Mouse (Mus musculus) stomach, postnatal 0 days (tissue): ENCODE data around the gene Ssbp4. TPM values are rescaled to one million over a fixed set of nuclear protein-coding genes. Genes with fewer than 3 reads are reported as not detected.
A peak's percentile ranks its signal among the peaks of the same experiment; 100 is the strongest.

Experiments used
- ATAC-seq: fragments of 200-750 bp; cut with Nextera tagmentation; 2 replicates; pipeline ENCODE4 v1.8.0; 2017; ENCODE audit not compliant: low FRiP score, low TSS enrichment
- DNase-seq: peaks from one replicate; pipeline ENCODE4 v3.0.0-alpha.2; 2016; ENCODE audit warnings: low spot score
- H3K27ac ChIP-seq: fragments of 300-500 bp; sonication (generic); replicated peaks from 2 replicates; pipeline ENCODE4 v1.5.1; 2014; ENCODE audit warnings: mild to moderate bottlenecking, control low read depth
- H3K27me3 ChIP-seq: fragments of 300-500 bp; sonication (generic); 2 replicates; pipeline ENCODE4 v1.6.1; 2014; ENCODE audit warnings: low read length; ENCODE audit not compliant: control insufficient read depth, insufficient read depth
- H3K36me3 ChIP-seq: fragments of 300-500 bp; sonication (generic); 2 replicates; pipeline ENCODE4 v1.6.1; 2014; ENCODE audit warnings: low read length, mixed read lengths; ENCODE audit not compliant: control insufficient read depth, insufficient read depth
- H3K4me1 ChIP-seq: fragments of 300-500 bp; sonication (generic); replicated peaks from 2 replicates; pipeline ENCODE4 v1.6.1; 2014; ENCODE audit warnings: antibody characterized with exemption; ENCODE audit not compliant: control insufficient read depth, insufficient read depth
- H3K4me2 ChIP-seq: fragments of 300-500 bp; sonication (generic); replicated peaks from 2 replicates; pipeline ENCODE4 v1.6.1; 2014; ENCODE audit warnings: low read depth, mild to moderate bottlenecking, control low read depth, moderate library complexity
- H3K4me3 ChIP-seq: fragments of 300-500 bp; sonication (generic); 2 replicates; pipeline ENCODE4 v1.5.1; 2014; ENCODE audit warnings: low read depth, low read length, control low read depth
- H3K9ac ChIP-seq: fragments of 300-500 bp; sonication (generic); 2 replicates; pipeline ENCODE4 v1.6.1; 2014; ENCODE audit warnings: mild to moderate bottlenecking, low read length, control low read depth, mixed read lengths
- H3K9me3 ChIP-seq: fragments of 300-500 bp; sonication (generic); 2 replicates; pipeline ENCODE4 v1.6.1; 2016; ENCODE audit warnings: low read length; ENCODE audit not compliant: control insufficient read depth
- CTCF ChIP-seq: IDR thresholded peaks from 2 replicates; pipeline ENCODE4 v1.5.1; 2016; ENCODE audit warnings: antibody characterized with exemption, low read depth, mild to moderate bottlenecking, moderate library complexity
- EP300 ChIP-seq: optimal IDR thresholded peaks from 2 replicates; pipeline ENCODE3; 2016; ENCODE audit warnings: antibody characterized with exemption
- WGBS: fragments of 180-500 bp; shearing (Covaris S2); extraction: QIAGEN DNeasy Blood & Tissue Kit; methylation state at CpG from one replicate; pipeline ENCODE4 v1.1.7; 2014; 5-methylcytosine and 5-hydroxymethylcytosine counted together
- polyA plus RNA-seq: library from polyadenylated mRNA; unstranded; fragments of >200 nt; fragmentation: Nextera tagmentation; extraction: Ambion mirVana; gene quantifications from 2 replicates; pipeline ENCODE4 v1.2.1, GENCODE M21; 2015

The Ssbp4 gene
- polyA plus RNA-seq, 1 experiment from 2014 or later = 66.7 TPM

GRCm38 (mm10) chr8:70614469-70614868, 5.8 kb upstream of the Ssbp4 start:
- Histone ChIP-seq H3K9me3 (no peaks in the 10 kb centered on the region), H3K4me2 (no peak overlapping the region), H3K4me3 (no peak overlapping the region), H3K9ac (no peak overlapping the region), H3K36me3 (no peaks in the 10 kb centered on the region), H3K4me1 (0 out of 2 replicates have a peak, but pooled peaks cover 3% of the 10 kb centered on the region), H3K27me3 (no peaks in the 10 kb centered on the region), H3K27ac (0 out of 2 replicates have a peak overlapping the region, but pooled peaks have one; percentile 35)
- DNase-seq (no peak), ATAC-seq (no peak)
- TF ChIP-seq CTCF (no peak), EP300 (no peak)
- 53% methylated on average over 5 of the region's 5 CpGs for WGBS

- no peaks in the 10 kb centered on the region for H3K36me3 ChIP-seq
- H3K27me3 ChIP-seq = no peaks in the 10 kb centered on the region
- DNase-seq (no peak), ATAC-seq (no peak)
- TF ChIP-seq EP300 = no peak
- TF ChIP-seq CTCF = no peak
- no peak overlapping the region for H3K27ac ChIP-seq
- H3K9ac ChIP-seq = no peak overlapping the region
- peaks cover 3% of the 10 kb centered on the region; the same call in 1 of the 2 replicates for H3K4me1 ChIP-seq
- H3K4me3 ChIP-seq = no peak overlapping the region
- 8% methylated on average over 1 of the region's 1 CpGs for WGBS
- H3K9me3 ChIP-seq = no peaks in the 10 kb centered on the region
- no peak overlapping the region for H3K4me2 ChIP-seq
These were observed 5.1 kb upstream of the Ssbp4 start for GRCm38 (mm10) chr8:70613763-70614162.

- H3K9me3 ChIP-seq = no peaks in the 10 kb centered on the region
- peak; percentile 97 for TF ChIP-seq CTCF
- no peak for TF ChIP-seq EP300
- WGBS = 3% methylated on average over 6 of the region's 6 CpGs
- peak overlapping the region; percentile 81 for H3K27ac ChIP-seq
- peak overlapping the region; percentile 75 for H3K4me3 ChIP-seq
- no peak overlapping the region for H3K9ac ChIP-seq
- peak; percentile 86 for DNase-seq
- no peak for ATAC-seq
- peaks cover 3% of the 10 kb centered on the region for H3K4me1 ChIP-seq
- peak overlapping the region; percentile 94 for H3K4me2 ChIP-seq
- H3K36me3 ChIP-seq = no peaks in the 10 kb centered on the region
- H3K27me3 ChIP-seq = no peaks in the 10 kb centered on the region
These were observed 3.2 kb upstream of the Ssbp4 start for GRCm38 (mm10) chr8:70611849-70612248.

GRCm38 (mm10) chr8:70610796-70611771, 2.4 kb upstream of the Ssbp4 start:
- Histone ChIP-seq H3K4me3 (peak overlapping the region; percentile 75), H3K36me3 (no peaks in the 10 kb centered on the region), H3K4me1 (peaks cover 3% of the 10 kb centered on the region), H3K27ac (peak overlapping the region; percentile 97), H3K9me3 (no peaks in the 10 kb centered on the region), H3K27me3 (no peaks in the 10 kb centered on the region), H3K9ac (peak overlapping the region; percentile 60), H3K4me2 (peak overlapping the region; percentile 94)
- DNase-seq (peak; percentile 87), ATAC-seq (0 out of 2 replicates have a peak, but pooled peaks have one; percentile 8)
- peak; percentile 87 for TF ChIP-seq CTCF
- TF ChIP-seq EP300 = no peak
- WGBS = under 1% methylated on average over 54 of the region's 54 CpGs

GRCm38 (mm10) chr8:70609849-70610795, 1.4 kb upstream of the Ssbp4 start:
- H3K9me3 ChIP-seq = no peaks in the 10 kb centered on the region
- under 1% methylated on average over 39 of the region's 45 CpGs for WGBS
- no peaks in the 10 kb centered on the region for H3K36me3 ChIP-seq
- no peaks in the 10 kb centered on the region for H3K27me3 ChIP-seq
- peaks cover 3% of the 10 kb centered on the region for H3K4me1 ChIP-seq
- DNase-seq = peak; percentile 94
- TF ChIP-seq CTCF (no peak), EP300 (peak; percentile 10)
- H3K4me2 ChIP-seq = peak overlapping the region; percentile 94
- peak overlapping the region; percentile 60 for H3K9ac ChIP-seq
- H3K4me3 ChIP-seq = peak overlapping the region; percentile 75
- peak; percentile 85 for ATAC-seq
- peak overlapping the region; percentile 97 for H3K27ac ChIP-seq
